Mouse (Mus musculus) C2C12 (cell line): ENCODE measurements around the gene Bahd1.

Source experiments
- CEBPB ChIP-seq: IDR thresholded peaks from one replicate; pipeline ENCODE4 v1.6.1; 2011; ENCODE audit warnings: low read depth, mild to moderate bottlenecking, control low read depth, moderate library complexity
- CTCF ChIP-seq: IDR thresholded peaks from one replicate; pipeline ENCODE4 v1.5.1; 2011; ENCODE audit not compliant: control insufficient read depth, insufficient read depth, insufficient read length
- USF1 ChIP-seq: IDR thresholded peaks from one replicate; pipeline ENCODE4 v1.6.1; 2011; ENCODE audit warnings: low read depth, mild to moderate bottlenecking, control low read depth, moderate library complexity

- TF ChIP-seq CTCF (no peak), CEBPB (no peak), USF1 (no peak)
Observed at GRCm38 (mm10) chr2:118896914-118897291, 3.3 kb upstream of the Bahd1 start.
